Mouse (Mus musculus) heart, postnatal 0 days (tissue): ENCODE results near the gene Dach1. TPM values are rescaled to one million over a fixed set of nuclear protein-coding genes. Genes with fewer than 3 reads are reported as not detected.

Experiments
- ATAC-seq: fragments of 200-750 bp; cut with Nextera tagmentation; 2 replicates; pipeline ENCODE4 v1.8.0; 2017; ENCODE audit warnings: low read depth, moderate number of reproducible peaks, moderate library complexity; ENCODE audit not compliant: insufficient read depth
- DNase-seq: peaks from one replicate; pipeline ENCODE4 v3.0.0-alpha.2; 2016; ENCODE audit warnings: low spot score
- H3K27ac ChIP-seq: fragments of 300-500 bp; sonication (generic); 2 replicates; pipeline ENCODE4 v1.5.1; 2014; ENCODE audit warnings: low read depth, mild to moderate bottlenecking
- H3K27me3 ChIP-seq: fragments of 300-500 bp; sonication (generic); 2 replicates; pipeline ENCODE4 v1.6.1; 2014; ENCODE audit warnings: low read length, mixed read lengths; ENCODE audit not compliant: control insufficient read depth, insufficient read depth
- H3K36me3 ChIP-seq: fragments of 300-500 bp; sonication (generic); replicated peaks from 2 replicates; pipeline ENCODE4 v1.6.1; 2014; ENCODE audit warnings: low read length, mixed read lengths; ENCODE audit not compliant: control insufficient read depth, insufficient read depth
- H3K4me1 ChIP-seq: fragments of 300-500 bp; sonication (generic); 2 replicates; pipeline ENCODE4 v1.6.1; 2014; ENCODE audit warnings: antibody characterized with exemption; ENCODE audit not compliant: control insufficient read depth, insufficient read depth
- H3K4me2 ChIP-seq: fragments of 300-500 bp; sonication (generic); 2 replicates; pipeline ENCODE4 v1.6.1; 2014; ENCODE audit warnings: low read depth, mild to moderate bottlenecking, low read length, moderate library complexity
- H3K4me3 ChIP-seq: fragments of 300-500 bp; sonication (generic); 2 replicates; pipeline ENCODE4 v1.5.1; 2014; ENCODE audit warnings: low read depth, low read length
- H3K9ac ChIP-seq: fragments of 300-500 bp; sonication (generic); replicated peaks from 2 replicates; pipeline ENCODE4 v1.6.1; 2014; ENCODE audit warnings: low read depth, low read length, mixed read lengths
- H3K9me3 ChIP-seq: fragments of 300-500 bp; sonication (generic); replicated peaks from 2 replicates; pipeline ENCODE4 v1.6.1; 2016; ENCODE audit warnings: low read length; ENCODE audit not compliant: control insufficient read depth
- CTCF ChIP-seq: IDR thresholded peaks from 2 replicates; pipeline ENCODE4 v1.5.1; 2016; ENCODE audit warnings: antibody characterized with exemption, control low read depth, low read depth
- EP300 ChIP-seq: IDR thresholded peaks from 2 replicates; pipeline ENCODE4 v1.6.1; 2016; ENCODE audit warnings: antibody characterized with exemption, low read depth
- WGBS: fragments of 180-500 bp; shearing (Covaris S2); extraction: QIAGEN DNeasy Blood & Tissue Kit; methylation state at CpG from one replicate; pipeline ENCODE4 v1.1.7; 2014; 5-methylcytosine and 5-hydroxymethylcytosine counted together
- polyA plus RNA-seq: library from polyadenylated mRNA; unstranded; fragments of >200 nt; fragmentation: Nextera tagmentation; extraction: Ambion mirVana; gene quantifications from 2 replicates; pipeline ENCODE4 v1.2.1, GENCODE M21; 2015
- total RNA-seq: library from RNA; depleted of rRNA; stranded (reverse); fragments of >200 nt; gene quantifications from 2 replicates; pipeline ENCODE4 v1.2.3, GENCODE M21; 2014; ENCODE audit warnings: low replicate concordance

Dach1 gene
- total and polyA plus RNA-seq, 2 experiments from 2014 or later = 1.6 TPM

GRCm38 (mm10) chr14:98156753-98157152 is 12.8 kb downstream of the Dach1 start:
- 66% methylated on average over 7 of the region's 7 CpGs for WGBS

GRCm38 (mm10) chr14:98155725-98156392 is 13.7 kb downstream of the Dach1 start:
- ATAC-seq (no peak), DNase-seq (no peak)
- WGBS = 88% methylated on average over 7 of the region's 7 CpGs
- Histone ChIP-seq H3K9me3 (no peaks in the 10 kb centered on the region), H3K27me3 (no peaks in the 10 kb centered on the region), H3K27ac (no peak overlapping the region), H3K9ac (no peak overlapping the region), H3K36me3 (no peaks in the 10 kb centered on the region), H3K4me1 (no peaks in the 10 kb centered on the region), H3K4me2 (no peak overlapping the region), H3K4me3 (no peak overlapping the region)
- TF ChIP-seq CTCF (no peak), EP300 (no peak)

More at GRCm38 (mm10) chr14:98156753-98157152, 12.8 kb downstream of the Dach1 start:
- H3K9me3 ChIP-seq = no peaks in the 10 kb centered on the region
- H3K4me2 ChIP-seq = no peak overlapping the region
- H3K36me3 ChIP-seq = no peaks in the 10 kb centered on the region
- H3K9ac ChIP-seq = no peak overlapping the region
- H3K27ac ChIP-seq = no peak overlapping the region
- TF ChIP-seq EP300 (no peak), CTCF (no peak)
- no peak for ATAC-seq
- DNase-seq = no peak
- no peaks in the 10 kb centered on the region for H3K27me3 ChIP-seq
- H3K4me1 ChIP-seq = no peaks in the 10 kb centered on the region
- H3K4me3 ChIP-seq = no peak overlapping the region

GRCm38 (mm10) chr14:98154832-98155422 is 14.6 kb downstream of the Dach1 start:
- no peak overlapping the region for H3K9ac ChIP-seq
- H3K4me1 ChIP-seq = no peaks in the 10 kb centered on the region
- no peak overlapping the region for H3K27ac ChIP-seq
- DNase-seq = no peak
- 62% methylated on average over 7 of the region's 7 CpGs for WGBS
- no peaks in the 10 kb centered on the region for H3K36me3 ChIP-seq
- TF ChIP-seq CTCF = no peak
- no peak for TF ChIP-seq EP300
- H3K9me3 ChIP-seq = no peaks in the 10 kb centered on the region
- H3K27me3 ChIP-seq = no peaks in the 10 kb centered on the region
- H3K4me3 ChIP-seq = no peak overlapping the region
- no peak for ATAC-seq
- no peak overlapping the region for H3K4me2 ChIP-seq

DNA sequence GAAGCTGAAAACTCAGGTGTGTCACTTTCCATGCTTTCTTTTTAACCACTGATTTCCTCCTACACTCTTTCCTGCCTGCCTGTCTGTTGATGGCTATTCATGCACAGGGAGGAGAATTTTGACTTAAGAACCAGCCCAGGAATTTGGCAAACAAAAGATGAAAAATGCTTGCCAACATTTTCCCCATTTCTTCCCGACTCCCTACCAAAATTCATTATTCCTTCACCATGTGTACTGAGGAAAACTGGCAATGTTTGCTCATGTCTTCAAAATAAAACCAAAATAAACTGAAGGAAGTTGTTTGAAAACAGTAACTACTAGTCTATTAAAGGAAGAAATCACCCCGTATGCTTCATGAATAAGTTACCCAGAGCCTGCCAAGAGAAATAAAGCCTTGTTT is 27.8 kb downstream of the Dach1 start:
- WGBS = 59% methylated on average over 2 of the region's 2 CpGs
- Histone ChIP-seq H3K36me3 (no peaks in the 10 kb centered on the region), H3K4me3 (no peak overlapping the region), H3K9me3 (no peaks in the 10 kb centered on the region), H3K27me3 (no peaks in the 10 kb centered on the region), H3K4me2 (no peak overlapping the region), H3K4me1 (no peaks in the 10 kb centered on the region), H3K27ac (no peak overlapping the region), H3K9ac (no peak overlapping the region)
- no peak for ATAC-seq
- DNase-seq = no peak
- no peak for TF ChIP-seq CTCF
- no peak for TF ChIP-seq EP300

- Histone ChIP-seq H3K36me3 (no peaks in the 10 kb centered on the region), H3K27me3 (no peaks in the 10 kb centered on the region), H3K4me3 (no peak overlapping the region), H3K27ac (no peak overlapping the region), H3K9ac (no peak overlapping the region), H3K9me3 (no peaks in the 10 kb centered on the region), H3K4me2 (no peak overlapping the region), H3K4me1 (no peaks in the 10 kb centered on the region)
- no peak for DNase-seq
- 62% methylated on average over 3 of the region's 3 CpGs for WGBS
- TF ChIP-seq EP300 = no peak
- TF ChIP-seq CTCF = no peak
- no peak for ATAC-seq
These were observed 30.5 kb downstream of the Dach1 start for GRCm38 (mm10) chr14:98138873-98139665.
